27 mouse cellular contexts compared by ENCODE assay signal in genomic region chrX:11987602-11988001, GRCm38 (mm10).
"Had no signal": no experiment of that assay in that cellular context is flagged by ENCODE, and none has a peak within 500 bp of the region (broad histone marks: within the 10 kb centered on the region; RNA-seq: fewer than 3 reads in every experiment).

No protein-coding gene starts in this region.

- H3K4me1 ChIP-seq: embryonic facial prominence, embryonic 12.5 days; embryonic facial prominence, embryonic 13.5 days; embryonic facial prominence, embryonic 15.5 days; forebrain, embryonic 12.5 days; forebrain, embryonic 13.5 days; forebrain, embryonic 15.5 days had no signal

- DNase-seq: cerebellum, adult 8-10 months; cerebellum, adult 9-10 months; cerebellum, adult 9-11 months; cerebellum, postnatal 10 days; cerebellum, postnatal 14 days; cerebellum, postnatal 25 days; cerebellum, postnatal 36 days; forebrain, postnatal 0 days; gastrocnemius, adult 2 months; gastrocnemius, postnatal 10 days; gastrocnemius, postnatal 14 days; gastrocnemius, postnatal 25 days; gastrocnemius, postnatal 36 days; heart, adult 18-20 months; heart, adult 2 months had no signal

- H3K27ac ChIP-seq: embryonic facial prominence, embryonic 12.5 days; embryonic facial prominence, embryonic 13.5 days; embryonic facial prominence, embryonic 15.5 days; forebrain, embryonic 10.5 days; forebrain, embryonic 12.5 days; forebrain, embryonic 13.5 days; forebrain, embryonic 15.5 days; gastrocnemius, adult 2 months; heart, adult 2 months; heart, embryonic 10.5 days had no signal

- ATAC-seq: forebrain, embryonic 13.5 days; forebrain, embryonic 14.5 days; forebrain, embryonic 15.5 days; forebrain, embryonic 16.5 days; forebrain, postnatal 0 days had no signal

- H3K36me3 ChIP-seq: embryonic facial prominence, embryonic 12.5 days; embryonic facial prominence, embryonic 13.5 days; embryonic facial prominence, embryonic 15.5 days; forebrain, embryonic 10.5 days; forebrain, embryonic 12.5 days; forebrain, embryonic 15.5 days; heart, embryonic 10.5 days had no signal

- H3K9ac ChIP-seq: embryonic facial prominence, embryonic 12.5 days; embryonic facial prominence, embryonic 13.5 days; embryonic facial prominence, embryonic 15.5 days; forebrain, embryonic 12.5 days; forebrain, embryonic 13.5 days; forebrain, embryonic 15.5 days; forebrain, postnatal 0 days had no signal

- H3K4me2 ChIP-seq: embryonic facial prominence, embryonic 12.5 days; embryonic facial prominence, embryonic 13.5 days; embryonic facial prominence, embryonic 15.5 days; forebrain, embryonic 12.5 days; forebrain, embryonic 13.5 days; forebrain, embryonic 15.5 days; heart, embryonic 11.5 days had no signal

- H3K27me3 ChIP-seq: forebrain, embryonic 13.5 days; forebrain, embryonic 15.5 days had no signal

- H3K4me3 ChIP-seq: embryonic facial prominence, embryonic 12.5 days; embryonic facial prominence, embryonic 13.5 days; embryonic facial prominence, embryonic 15.5 days; erythroblast, embryonic 14.5 days; forebrain, embryonic 10.5 days; forebrain, embryonic 12.5 days; forebrain, embryonic 13.5 days; forebrain, embryonic 15.5 days; gastrocnemius, adult 2 months; heart, adult 2 months; heart, embryonic 10.5 days had no signal

- H3K9me3 ChIP-seq: embryonic facial prominence, embryonic 12.5 days; embryonic facial prominence, embryonic 13.5 days; embryonic facial prominence, embryonic 15.5 days; forebrain, embryonic 10.5 days; forebrain, embryonic 12.5 days; forebrain, embryonic 13.5 days; forebrain, embryonic 15.5 days; heart, embryonic 10.5 days had no signal
